Mouse (Mus musculus) liver, adult 2 months (tissue): Measurements from ENCODE around the gene St7.

Experiments used
- CTCF ChIP-seq: fragments of 200-500 bp; IDR thresholded peaks from 2 replicates; pipeline ENCODE4 v1.5.1; 2011; ENCODE audit warnings: low read depth, low read length, control low read depth
- POLR2A ChIP-seq: fragments of 200-500 bp; IDR thresholded peaks from 2 replicates; pipeline ENCODE4 v1.6.1; 2011; ENCODE audit warnings: low read length, control low read depth; ENCODE audit not compliant: insufficient read depth; ENCODE audit errors: extremely low read depth

DNA sequence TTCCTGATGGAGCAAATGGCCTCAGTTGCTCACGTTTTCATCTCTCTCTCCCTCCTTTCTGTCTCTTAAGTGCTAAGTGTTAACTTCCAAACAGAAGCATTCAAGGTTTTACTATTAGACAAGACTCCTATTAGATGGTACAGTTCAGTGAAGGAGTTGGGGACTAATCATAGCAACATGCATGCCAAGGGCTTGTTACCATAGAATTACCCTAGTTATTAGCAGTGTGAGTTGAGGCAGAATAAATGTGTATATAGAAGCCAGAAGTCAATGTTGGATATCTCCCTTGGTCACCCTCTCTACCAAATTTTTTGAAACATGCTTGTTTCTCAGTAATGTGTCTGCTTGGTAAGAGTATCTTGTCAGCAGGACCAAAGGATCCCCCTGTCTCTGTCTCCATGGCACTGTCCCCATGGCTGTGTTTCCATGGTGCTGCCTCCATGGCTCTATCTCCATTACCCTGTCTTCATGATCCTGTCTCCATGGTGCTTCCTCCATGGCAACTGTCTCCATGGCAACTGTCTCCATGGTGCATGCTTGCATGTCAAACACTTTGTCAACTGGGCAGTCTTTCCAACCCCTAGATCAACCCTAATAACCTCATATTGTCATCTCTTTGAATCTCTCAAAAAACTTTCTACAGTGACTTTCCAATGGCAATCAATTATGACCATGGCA lies 275.9 kb downstream of the St7 start:
- TF ChIP-seq CTCF (no peak), POLR2A (no peak)
